Mouse (Mus musculus) brown adipose tissue, adult 24 weeks (tissue): ENCODE results near the gene Hs1bp3. TPM values are rescaled to one million over a fixed set of nuclear protein-coding genes. Genes with fewer than 3 reads are reported as not detected.

Source experiments
- H3K27ac ChIP-seq: fragments of 200-500 bp; replicated peaks from 2 replicates; pipeline ENCODE4 v1.5.1; 2012; ENCODE audit warnings: low read depth, mild to moderate bottlenecking, low read length
- H3K4me1 ChIP-seq: fragments of 200-500 bp; 2 replicates; pipeline ENCODE4 v1.6.1; 2012; ENCODE audit warnings: low read length, mixed read lengths; ENCODE audit not compliant: control insufficient read depth, insufficient read depth, insufficient read length
- H3K4me3 ChIP-seq: fragments of 200-500 bp; 2 replicates; pipeline ENCODE4 v1.5.1; 2012; ENCODE audit warnings: low read depth, mild to moderate bottlenecking, low read length, moderate library complexity; ENCODE audit not compliant: insufficient read depth
- polyA plus RNA-seq: library from polyadenylated mRNA; stranded (reverse); fragments of >200 nt; gene quantifications from 2 replicates; pipeline ENCODE4 v1.2.4, GENCODE M21; 2012; ENCODE audit not compliant: missing spikeins, insufficient read depth, insufficient read length

Hs1bp3 gene
- polyA plus RNA-seq, 1 experiment, result 7.6 TPM

DNA sequence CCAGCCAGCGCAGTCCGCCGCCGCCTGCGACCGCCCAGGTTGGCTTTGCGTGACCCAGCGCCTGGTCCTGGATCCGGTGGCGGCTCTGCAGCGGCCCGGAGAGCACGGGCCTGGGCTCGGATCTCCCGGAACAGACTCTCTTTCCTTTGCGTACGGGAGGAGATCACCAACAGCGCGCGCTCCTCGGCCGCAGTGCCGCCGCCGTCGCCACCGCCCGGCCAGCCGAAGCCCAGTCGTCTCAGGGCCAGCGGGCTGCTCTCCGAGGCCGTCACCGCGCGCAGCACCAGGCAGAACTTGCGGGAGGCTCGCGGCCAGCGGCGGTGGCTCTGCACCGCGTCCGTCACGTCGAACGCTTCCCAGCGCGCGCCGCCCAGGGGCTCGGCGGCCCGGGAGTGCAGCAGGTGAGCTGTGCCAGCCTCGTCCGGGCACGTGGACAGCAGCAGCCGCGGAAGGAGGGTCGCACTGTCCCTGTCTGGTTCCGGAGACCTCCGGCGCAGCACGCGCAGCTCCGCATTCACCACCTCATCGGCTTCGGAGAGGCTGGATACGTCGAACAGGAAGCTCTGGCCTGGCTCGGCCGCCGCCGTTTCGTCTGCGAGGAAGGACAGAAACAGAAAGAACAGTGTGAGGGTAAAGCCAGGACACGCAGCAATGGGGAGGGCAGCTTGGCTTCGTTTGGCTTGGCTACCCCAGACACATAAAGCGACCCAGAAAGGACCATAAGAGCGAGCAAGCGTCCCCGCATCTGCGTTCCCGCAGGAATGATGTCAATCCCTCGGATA lies 14.7 kb upstream of the Hs1bp3 start:
- Histone ChIP-seq H3K27ac (no peak overlapping the region), H3K4me1 (no peaks in the 10 kb centered on the region), H3K4me3 (peak overlapping the region; percentile 36)

DNA sequence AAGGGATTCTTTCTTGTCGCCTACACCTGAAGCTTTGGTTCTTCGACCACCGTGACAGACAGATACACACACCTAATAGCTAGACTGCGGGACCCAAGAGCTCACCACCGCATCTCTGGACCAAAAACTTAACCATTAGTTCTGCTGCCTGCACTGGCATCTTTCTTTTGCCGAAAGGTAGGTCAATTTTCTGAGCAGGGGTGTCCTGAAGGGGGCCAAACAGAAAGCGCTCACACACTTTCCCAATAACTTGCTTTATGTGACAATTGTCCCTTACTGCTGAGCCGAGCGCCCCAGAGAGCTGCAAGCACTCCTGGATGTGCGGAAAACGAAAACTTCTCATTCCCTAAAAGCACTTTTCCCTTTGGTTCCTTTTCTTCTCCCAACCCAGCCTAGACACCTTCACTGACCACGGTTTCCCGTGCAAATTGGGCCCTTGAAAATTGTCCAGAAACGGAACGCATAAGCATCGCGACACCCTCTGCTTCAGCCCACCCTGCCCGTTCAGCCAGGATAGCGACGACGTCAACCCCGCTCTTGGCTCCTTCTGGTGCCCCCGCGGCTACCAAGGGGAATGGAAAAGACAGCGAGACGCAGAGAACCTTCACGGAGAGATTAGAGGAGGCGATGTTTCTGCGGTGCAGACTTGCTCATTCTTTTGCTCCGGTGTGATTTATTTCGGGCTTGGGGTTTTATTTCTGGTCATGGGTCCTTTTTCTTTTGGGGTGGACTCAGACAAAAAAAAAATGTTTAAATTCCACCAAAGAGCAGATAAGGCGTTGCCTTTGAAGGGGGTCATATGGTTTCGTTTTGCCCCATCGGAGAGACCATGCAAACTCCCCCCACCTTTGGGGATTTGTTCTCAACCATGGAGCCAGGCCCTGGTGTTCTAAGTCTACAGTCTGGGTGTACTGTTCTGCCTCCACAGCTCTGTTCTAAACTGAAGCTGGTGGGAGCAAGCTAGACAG lies 13.8 kb upstream of the Hs1bp3 start:
- no peak overlapping the region for H3K4me3 ChIP-seq
- H3K27ac ChIP-seq, result no peak overlapping the region

GRCm38 (mm10) chr12:8300111-8300480 lies 13.1 kb upstream of the Hs1bp3 start:
- Histone ChIP-seq H3K4me1 (no peaks in the 10 kb centered on the region), H3K4me3 (no peak overlapping the region), H3K27ac (no peak overlapping the region)

More for the DNA sequence above, 13.8 kb upstream of the Hs1bp3 start:
- H3K4me1 ChIP-seq, result no peaks in the 10 kb centered on the region

GRCm38 (mm10) chr12:8300521-8300920 lies 12.7 kb upstream of the Hs1bp3 start:
- Histone ChIP-seq H3K4me1 (no peaks in the 10 kb centered on the region), H3K4me3 (no peak overlapping the region), H3K27ac (no peak overlapping the region)

- H3K27ac ChIP-seq, result no peak overlapping the region
- H3K4me3 ChIP-seq, result peak overlapping the region; percentile 18; the same call in 1 of the 2 replicates
- H3K4me1 ChIP-seq, result no peaks in the 10 kb centered on the region
Measured at GRCm38 (mm10) chr12:8301011-8301814, 12.0 kb upstream of the Hs1bp3 start.

DNA sequence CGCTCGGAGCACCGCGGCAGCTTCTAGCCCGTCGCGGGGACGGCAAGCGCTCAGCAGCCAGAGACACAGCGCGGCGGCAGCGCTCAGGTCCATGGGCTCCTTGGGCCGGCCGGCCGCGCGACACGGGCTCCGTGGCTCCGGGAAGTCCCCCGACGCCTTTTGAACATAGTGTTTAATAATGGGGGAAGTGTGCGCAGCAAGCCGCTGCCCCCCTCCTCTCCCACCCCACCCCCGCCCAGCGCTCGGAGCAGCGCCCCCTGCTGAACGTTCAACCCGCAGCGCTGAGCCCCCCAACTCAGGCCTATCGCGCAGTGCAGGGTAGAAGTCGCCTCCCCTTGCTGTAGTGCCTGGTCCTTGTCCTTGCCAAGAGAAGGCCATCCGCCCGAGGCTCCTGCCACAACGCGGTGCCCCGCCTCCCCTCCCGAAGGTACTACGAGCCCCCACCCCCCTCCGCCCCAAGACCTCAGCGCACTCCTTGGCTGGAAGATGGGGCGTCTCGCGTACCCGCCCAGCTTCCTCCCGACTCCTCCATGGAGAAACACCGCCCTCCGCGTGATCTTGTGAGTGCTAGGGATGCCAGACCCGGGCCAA lies 11.3 kb upstream of the Hs1bp3 start, which contains the start of gene Gdf7:
Gene Gdf7 (minus strand): TSS at position 114 of the 591 bp plus-strand sequence.
- no peak within 1 kb of the TSS for H3K27ac ChIP-seq
- peak within 1 kb of the TSS; percentile 18; the same call in 1 of the 2 replicates for H3K4me3 ChIP-seq
- no peaks in the 10 kb centered on the region for H3K4me1 ChIP-seq

DNA sequence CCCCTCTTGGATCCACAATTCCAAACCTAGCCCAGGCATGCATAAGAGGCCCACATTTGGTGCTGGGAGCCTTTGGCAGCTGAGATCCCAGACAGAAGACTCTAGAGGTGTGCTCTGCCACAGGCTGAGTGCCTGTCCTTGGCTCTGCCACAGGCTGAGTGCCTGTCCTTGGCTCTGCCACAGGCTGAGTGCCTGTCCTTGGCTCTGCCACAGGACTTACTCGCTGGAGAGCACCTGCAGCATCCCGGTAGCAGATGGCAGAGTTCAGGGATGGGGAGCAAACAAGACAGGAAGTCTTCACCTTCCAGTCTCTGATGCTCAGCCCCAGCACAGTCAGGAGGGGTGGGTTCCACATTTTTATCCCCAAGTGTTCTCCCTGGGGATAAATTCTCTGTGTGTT lies 8.0 kb upstream of the Hs1bp3 start:
- Histone ChIP-seq H3K4me1 (no peaks in the 10 kb centered on the region), H3K27ac (no peak overlapping the region), H3K4me3 (no peak overlapping the region)

DNA sequence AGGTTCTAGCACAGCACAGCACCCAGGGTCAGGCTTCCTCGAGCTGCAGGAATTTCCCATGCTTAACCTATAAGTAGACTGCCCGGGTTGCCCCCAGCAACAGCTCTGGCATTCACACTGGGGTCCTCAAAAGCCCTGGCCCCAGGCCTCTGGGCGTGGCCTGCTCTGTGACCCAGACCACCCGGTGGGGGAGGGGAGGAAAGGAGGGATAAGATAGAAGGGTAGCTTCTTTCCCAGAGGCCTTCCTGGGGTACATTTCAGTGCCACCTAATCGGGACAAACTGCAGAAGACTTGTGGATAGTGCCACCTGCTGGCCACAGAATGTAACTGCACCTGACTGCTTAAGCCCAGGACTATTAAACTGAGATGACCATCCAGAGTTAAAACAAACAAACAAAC lies 6.8 kb upstream of the Hs1bp3 start:
- H3K4me3 ChIP-seq, result no peak overlapping the region
- no peak overlapping the region for H3K27ac ChIP-seq
- no peaks in the 10 kb centered on the region for H3K4me1 ChIP-seq

- Histone ChIP-seq H3K4me1 (no peaks in the 10 kb centered on the region), H3K27ac (no peak overlapping the region), H3K4me3 (no peak overlapping the region)
Measured at GRCm38 (mm10) chr12:8306910-8307309, 6.3 kb upstream of the Hs1bp3 start.

GRCm38 (mm10) chr12:8310992-8311391 lies 2.2 kb upstream of the Hs1bp3 start:
- H3K4me1 ChIP-seq, result peaks cover 8% of the 10 kb centered on the region
- no peak overlapping the region for H3K27ac ChIP-seq

DNA sequence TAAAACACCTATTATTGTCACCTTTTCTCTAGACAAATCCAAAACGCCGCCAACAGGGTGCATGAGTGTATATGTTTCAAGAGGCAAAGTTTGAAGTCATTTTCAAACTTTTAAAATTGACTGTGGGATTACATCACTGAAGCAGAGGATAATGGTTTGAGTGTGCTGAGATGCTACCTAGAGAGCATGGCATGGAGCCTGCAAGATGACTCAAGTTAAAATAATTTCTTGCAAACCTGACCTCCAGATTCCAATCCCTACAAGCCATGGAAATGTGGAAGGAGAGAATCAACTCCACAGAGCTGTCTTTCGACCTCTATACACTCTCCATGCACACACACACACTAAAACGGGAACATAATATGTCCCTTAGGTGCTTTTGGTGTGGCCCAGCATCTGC lies 966 bp upstream of the Hs1bp3 start:
- no peak overlapping the region for H3K27ac ChIP-seq
- no peak overlapping the region for H3K4me3 ChIP-seq
- peaks cover 8% of the 10 kb centered on the region for H3K4me1 ChIP-seq

More at GRCm38 (mm10) chr12:8310992-8311391, 2.2 kb upstream of the Hs1bp3 start:
- no peak overlapping the region for H3K4me3 ChIP-seq

- H3K4me3 ChIP-seq, result peak overlapping the region; percentile 93
- H3K27ac ChIP-seq, result no peak overlapping the region
- H3K4me1 ChIP-seq, result peaks cover 8% of the 10 kb centered on the region
Measured at GRCm38 (mm10) chr12:8313773-8314172, 541 bp downstream of the Hs1bp3 start.

- Histone ChIP-seq H3K4me1 (peaks cover 8% of the 10 kb centered on the region), H3K27ac (no peak overlapping the region), H3K4me3 (no peak overlapping the region)
Measured at GRCm38 (mm10) chr12:8316541-8316940, 3.3 kb downstream of the Hs1bp3 start.

DNA sequence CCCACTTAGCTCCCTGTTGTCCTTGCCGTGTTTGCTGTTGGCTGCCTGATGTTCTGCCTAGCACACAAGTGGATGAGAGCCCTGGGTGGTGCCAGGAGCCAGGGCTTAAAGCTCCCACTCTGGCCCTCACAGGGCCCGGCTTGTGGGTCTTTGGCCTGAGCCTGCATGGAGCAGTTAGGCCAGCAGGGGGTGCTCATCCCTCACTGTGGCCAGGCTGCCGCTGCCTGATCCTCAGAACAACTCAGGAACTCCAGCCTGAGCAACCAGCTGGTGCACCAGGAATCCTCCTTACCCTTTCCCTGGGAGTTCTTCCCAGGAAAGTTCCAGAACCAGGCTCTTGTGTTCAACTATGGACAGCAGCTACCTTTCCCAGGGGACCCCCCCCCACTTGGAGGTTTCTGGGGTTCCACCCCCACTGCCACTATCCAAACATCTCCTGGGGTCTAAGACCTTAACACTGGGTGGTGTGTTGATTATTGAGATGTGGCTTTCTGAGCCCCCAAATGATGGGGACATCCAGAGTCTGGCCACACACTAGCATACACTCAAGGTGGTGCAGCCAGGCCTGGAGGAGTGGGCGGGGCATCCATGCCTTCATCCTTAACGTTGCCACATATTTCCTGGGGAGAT lies 7.0 kb downstream of the Hs1bp3 start:
- H3K4me3 ChIP-seq, result no peak overlapping the region
- no peak overlapping the region for H3K27ac ChIP-seq
- H3K4me1 ChIP-seq, result no peaks in the 10 kb centered on the region; the same call in 1 of the 2 replicates
